Mouse (Mus musculus): ENCODE results near the gene Ets2.
A peak's percentile ranks its signal among the peaks of the same experiment; 100 is the strongest.

The Ets2 gene

GRCm38 (mm10) chr16:95701802-95702561, at the start of gene Ets2:
TSS of gene Ets2 (plus strand) at chr16:95702075.
- peak; percentile 89 for DNase-seq (ENCODE audit: low spot score)

- DNase-seq (ENCODE audit: low spot score): no peak
Observed at GRCm38 (mm10) chr16:95654204-95654611, 47.7 kb upstream of the Ets2 start.

- no peak for DNase-seq (ENCODE audit: low spot score)
Observed at GRCm38 (mm10) chr16:95656535-95656934, 45.3 kb upstream of the Ets2 start.

GRCm38 (mm10) chr16:95657187-95657586, 44.7 kb upstream of the Ets2 start:
- no peak for DNase-seq (ENCODE audit: low spot score)

- no peak for DNase-seq (ENCODE audit: low spot score)
Observed at GRCm38 (mm10) chr16:95657756-95658155, 44.1 kb upstream of the Ets2 start.

- DNase-seq (ENCODE audit: low spot score): peak; percentile 19
Observed at GRCm38 (mm10) chr16:95658836-95659430, 42.9 kb upstream of the Ets2 start.

GRCm38 (mm10) chr16:95659461-95659860, 42.4 kb upstream of the Ets2 start:
- no peak for DNase-seq (ENCODE audit: low spot score)

- DNase-seq (ENCODE audit: low spot score): no peak
Observed at GRCm38 (mm10) chr16:95660909-95661308, 41.0 kb upstream of the Ets2 start.

GRCm38 (mm10) chr16:95665472-95666131, 36.3 kb upstream of the Ets2 start:
- no peak for DNase-seq (ENCODE audit: low spot score)

- no peak for DNase-seq (ENCODE audit: low spot score)
Observed at GRCm38 (mm10) chr16:95666288-95666687, 35.6 kb upstream of the Ets2 start.

- no peak for DNase-seq (ENCODE audit: low spot score)
Observed at GRCm38 (mm10) chr16:95667395-95668150, 34.3 kb upstream of the Ets2 start.

GRCm38 (mm10) chr16:95668151-95668993, 33.5 kb upstream of the Ets2 start:
- DNase-seq (ENCODE audit: low spot score): no peak

- DNase-seq (ENCODE audit: low spot score): no peak
Observed at GRCm38 (mm10) chr16:95674452-95674921, 27.4 kb upstream of the Ets2 start.

- no peak for DNase-seq (ENCODE audit: low spot score)
Observed at GRCm38 (mm10) chr16:95675212-95675611, 26.7 kb upstream of the Ets2 start.

- peak; percentile 38 for DNase-seq (ENCODE audit: low spot score)
Observed at GRCm38 (mm10) chr16:95676668-95677067, 25.2 kb upstream of the Ets2 start.

GRCm38 (mm10) chr16:95682431-95682892, 19.4 kb upstream of the Ets2 start:
- DNase-seq (ENCODE audit: low spot score): no peak

GRCm38 (mm10) chr16:95685807-95686206, 16.1 kb upstream of the Ets2 start:
- DNase-seq (ENCODE audit: low spot score): no peak

- DNase-seq (ENCODE audit: low spot score): no peak
Observed at GRCm38 (mm10) chr16:95686246-95686645, 15.6 kb upstream of the Ets2 start.

- DNase-seq (ENCODE audit: low spot score): no peak
Observed at GRCm38 (mm10) chr16:95686901-95687300, 15.0 kb upstream of the Ets2 start.

GRCm38 (mm10) chr16:95688010-95688409, 13.9 kb upstream of the Ets2 start:
- no peak for DNase-seq (ENCODE audit: low spot score)

- no peak for DNase-seq (ENCODE audit: low spot score)
Observed at GRCm38 (mm10) chr16:95696599-95696998, 5.3 kb upstream of the Ets2 start.

All from embryo, embryonic 10.5 days (tissue).